Mouse (Mus musculus) cerebellum, adult 2 months (tissue): ENCODE data around the gene Taar8b.

Source experiments
- CTCF ChIP-seq: fragments of 200-500 bp; IDR thresholded peaks from 2 replicates; pipeline ENCODE4 v1.5.1; 2011; ENCODE audit warnings: low read depth, mild to moderate bottlenecking, control low read depth, low read length, moderate library complexity, borderline replicate concordance; ENCODE audit not compliant: insufficient read depth
- POLR2A ChIP-seq: fragments of 200-500 bp; IDR thresholded peaks from 2 replicates; pipeline ENCODE4 v1.6.1; 2011; ENCODE audit warnings: low read length, control low read depth, borderline replicate concordance; ENCODE audit not compliant: insufficient read depth

GRCm38 (mm10) chr10:24092194-24092593, at the start of gene Taar8b:
- TF ChIP-seq POLR2A (no peak), CTCF (no peak)
